Mouse (Mus musculus): ENCODE measurements around the gene Kcnh5.

DNA sequence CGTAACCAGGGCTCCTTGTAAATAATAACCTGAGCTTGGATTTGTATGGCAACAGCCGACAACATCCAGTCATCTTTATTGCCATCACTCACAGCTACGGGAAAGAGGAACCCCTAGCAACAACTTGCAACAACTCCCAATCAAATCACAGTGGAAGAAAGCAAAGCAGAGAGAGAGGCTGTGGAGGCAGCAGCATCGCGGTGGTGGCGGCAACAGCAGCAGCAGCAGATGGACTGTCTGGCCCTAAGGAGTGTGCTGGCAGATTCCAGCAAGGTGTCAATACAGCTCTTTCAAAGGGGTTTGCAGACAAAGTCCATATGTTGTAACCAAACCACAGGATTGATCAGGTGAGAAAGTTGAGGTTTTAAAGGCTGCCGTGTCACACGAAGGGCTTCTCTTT lies 2.4 kb upstream of the Kcnh5 start:
- no peak for TF ChIP-seq CTCF (IDR thresholded peaks at IDR 0.05; ENCODE audit: control insufficient read depth, insufficient read depth, insufficient replicate concordance, low read depth, low read length)
- TF ChIP-seq POLR2A (IDR thresholded peaks at IDR 0.05; ENCODE audit: control insufficient read depth, low read depth, low read length): no peak

Data from testis, adult 2 months (tissue).